Mouse (Mus musculus): Measurements from ENCODE around the gene Zfp382. TPM values are rescaled to one million over a fixed set of nuclear protein-coding genes. Genes with fewer than 3 reads are reported as not detected.
"Not testable (repeated sequence)": the region's sequence is repeated elsewhere in the genome, so short reads cannot be mapped to it uniquely, and the experiment has no call there.

Gene Zfp382
- total and polyA plus RNA-seq, 2 experiments from 2014 or later, result 2.6 to 3.8 TPM

DNA sequence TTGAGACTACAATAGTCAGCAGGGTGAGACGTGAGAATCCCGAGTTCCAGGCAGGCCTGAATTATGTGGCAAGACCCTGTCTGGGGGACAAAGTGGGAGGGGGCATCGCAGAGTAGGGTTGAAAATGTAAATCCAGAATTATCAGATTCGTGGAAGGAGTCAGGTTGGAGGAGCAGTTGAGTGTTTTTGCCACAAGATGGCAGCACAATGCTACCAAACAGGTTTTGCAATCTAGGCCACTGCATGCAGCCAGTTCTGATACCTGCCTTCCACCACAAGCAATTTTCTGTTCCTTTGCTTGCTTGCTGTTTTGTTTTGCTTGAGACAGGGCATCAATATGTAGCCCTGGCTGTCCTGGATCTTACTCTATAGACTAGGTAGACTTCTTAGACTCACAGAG lies 59.6 kb downstream of the Zfp382 start:
- H3K9me3 ChIP-seq (replicated peaks; ENCODE audit: control insufficient read depth, low read length), result no peaks in the 10 kb centered on the region
- TF ChIP-seq EP300 (IDR thresholded peaks at IDR 0.05; ENCODE audit: low read depth) (no peak), CTCF (IDR thresholded peaks at IDR 0.05; ENCODE audit: low read depth) (peak; percentile 85)
- 0 out of 2 replicates have a peak, but pooled peaks cover 6% of the 10 kb centered on the region for H3K4me1 ChIP-seq (ENCODE audit: control insufficient read depth, insufficient read depth)
- WGBS, result 2% methylated on average over 4 of the region's 4 CpGs
- H3K4me2 ChIP-seq (ENCODE audit: low read depth, low read length), result no peak overlapping the region
- no peak overlapping the region for H3K9ac ChIP-seq (replicated peaks; ENCODE audit: low read depth, low read length)
- no peak overlapping the region for H3K27ac ChIP-seq (ENCODE audit: low read depth)
- ATAC-seq (ENCODE audit: insufficient read depth, low read depth) (no peak), DNase-seq (ENCODE audit: low spot score) (peak; percentile 67)
- H3K4me3 ChIP-seq (ENCODE audit: low read depth, low read length), result no peak overlapping the region
- peaks cover 26% of the 10 kb centered on the region for H3K36me3 ChIP-seq (replicated peaks; ENCODE audit: control insufficient read depth, insufficient read depth, low read length)
- H3K27me3 ChIP-seq (ENCODE audit: control insufficient read depth, insufficient read depth, low read length), result no peaks in the 10 kb centered on the region

DNA sequence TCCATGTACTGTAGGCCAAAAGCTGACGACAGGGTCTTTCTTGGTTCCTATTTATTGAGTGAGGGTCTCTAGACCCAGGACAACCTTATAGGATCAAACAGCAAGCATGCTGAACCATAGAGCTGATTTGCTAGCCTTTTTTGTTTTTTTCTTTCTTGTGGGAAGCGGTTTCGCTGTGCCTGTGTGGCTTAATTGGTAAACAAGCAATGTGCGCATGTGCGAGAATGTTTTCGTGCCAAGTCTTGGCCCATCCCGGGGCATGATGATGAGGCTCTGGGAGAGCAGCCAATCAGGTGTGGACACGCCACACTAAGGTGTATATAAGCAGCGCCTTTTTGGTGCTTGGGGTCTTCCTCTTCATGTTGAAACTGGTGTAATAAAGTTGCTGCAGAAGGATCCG lies 60.2 kb downstream of the Zfp382 start:
- not testable (repeated sequence) for H3K9me3 ChIP-seq (replicated peaks; ENCODE audit: control insufficient read depth, low read length); DNase-seq (ENCODE audit: low spot score); H3K27ac ChIP-seq (ENCODE audit: low read depth); H3K4me2 ChIP-seq (ENCODE audit: low read depth, low read length); H3K9ac ChIP-seq (replicated peaks; ENCODE audit: low read depth, low read length); ATAC-seq (ENCODE audit: insufficient read depth, low read depth); H3K27me3 ChIP-seq (ENCODE audit: control insufficient read depth, insufficient read depth, low read length); H3K4me3 ChIP-seq (ENCODE audit: low read depth, low read length); H3K4me1 ChIP-seq (ENCODE audit: control insufficient read depth, insufficient read depth)
- peaks cover 26% of the 10 kb centered on the region for H3K36me3 ChIP-seq (replicated peaks; ENCODE audit: control insufficient read depth, insufficient read depth, low read length)
- 90% methylated on average over 10 of the region's 10 CpGs for WGBS

DNA sequence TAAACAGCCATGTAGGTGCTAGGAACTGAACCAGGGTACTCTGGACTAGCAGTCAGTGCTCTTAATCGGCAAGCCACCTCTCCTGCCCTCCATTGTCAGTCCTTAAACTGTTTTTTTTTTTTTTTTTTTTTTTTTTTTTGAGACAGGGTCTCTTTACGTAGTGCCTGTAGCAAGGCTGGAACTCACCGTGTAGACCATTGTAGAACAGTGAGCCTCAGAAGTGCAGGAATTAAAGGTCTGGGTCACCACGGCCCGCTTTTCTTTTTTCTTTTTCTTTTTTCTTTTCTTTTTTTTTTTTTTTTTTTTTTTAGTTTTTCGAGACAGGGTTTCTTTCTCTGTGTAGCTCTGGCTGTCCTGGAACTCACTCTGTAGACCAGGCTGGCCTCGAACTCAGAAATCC lies 61.4 kb downstream of the Zfp382 start:
- Histone ChIP-seq H3K36me3 (replicated peaks; ENCODE audit: control insufficient read depth, insufficient read depth, low read length) (peaks cover 29% of the 10 kb centered on the region), H3K4me2 (ENCODE audit: low read depth, low read length) (peak overlapping the region; percentile 76)
- not testable (repeated sequence) for H3K27ac ChIP-seq (ENCODE audit: low read depth); H3K9ac ChIP-seq (replicated peaks; ENCODE audit: low read depth, low read length); H3K9me3 ChIP-seq (replicated peaks; ENCODE audit: control insufficient read depth, low read length); H3K27me3 ChIP-seq (ENCODE audit: control insufficient read depth, insufficient read depth, low read length); ATAC-seq (ENCODE audit: insufficient read depth, low read depth); H3K4me3 ChIP-seq (ENCODE audit: low read depth, low read length); H3K4me1 ChIP-seq (ENCODE audit: control insufficient read depth, insufficient read depth); DNase-seq (ENCODE audit: low spot score)
- 56% methylated on average over 7 of the region's 7 CpGs for WGBS

DNA sequence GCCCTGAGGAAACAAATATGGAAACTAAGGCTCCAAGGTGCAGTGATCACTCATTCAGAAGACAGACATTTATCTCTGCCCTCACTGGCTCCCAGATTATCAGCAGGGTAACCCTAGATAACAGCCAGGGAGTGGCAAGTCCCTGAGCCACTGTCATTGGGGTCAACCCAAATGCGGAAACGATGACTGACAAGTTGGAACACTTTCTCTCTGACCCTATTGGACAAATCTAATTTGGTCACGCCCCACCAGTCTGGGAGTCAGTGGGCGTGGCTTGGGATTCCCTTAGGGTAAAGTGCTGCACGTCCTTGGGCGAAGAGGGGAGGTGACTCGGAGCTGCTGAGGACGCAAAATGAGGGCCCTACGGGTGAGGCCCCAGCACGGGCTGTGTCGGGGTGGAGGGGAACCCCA lies 62.1 kb downstream of the Zfp382 start, which contains the start of gene Cox7a1:
Gene Cox7a1, plus strand, starts transcription at position 266 of the 411 bp plus-strand sequence.
- Histone ChIP-seq H3K4me2 (ENCODE audit: low read depth, low read length) (peak within 1 kb of the TSS; percentile 76), H3K4me3 (ENCODE audit: low read depth, low read length) (peak within 1 kb of the TSS; percentile 62), H3K9me3 (replicated peaks; ENCODE audit: control insufficient read depth, low read length) (no peaks in the 10 kb centered on the region), H3K9ac (replicated peaks; ENCODE audit: low read depth, low read length) (peak within 1 kb of the TSS; percentile 69), H3K27ac (ENCODE audit: low read depth) (peak within 1 kb of the TSS; percentile 73), H3K36me3 (replicated peaks; ENCODE audit: control insufficient read depth, insufficient read depth, low read length) (peaks cover 29% of the 10 kb centered on the region), H3K4me1 (ENCODE audit: control insufficient read depth, insufficient read depth) (0 out of 2 replicates have a peak, but pooled peaks cover 6% of the 10 kb centered on the region), H3K27me3 (ENCODE audit: control insufficient read depth, insufficient read depth, low read length) (no peaks in the 10 kb centered on the region)
- DNase-seq (ENCODE audit: low spot score), result peak; percentile 95
- TF ChIP-seq EP300 (IDR thresholded peaks at IDR 0.05; ENCODE audit: low read depth), result no peak
- no peak for TF ChIP-seq CTCF (IDR thresholded peaks at IDR 0.05; ENCODE audit: low read depth)
- WGBS, result 2% methylated on average over 11 of the region's 11 CpGs
- peak; percentile 93 for ATAC-seq (ENCODE audit: insufficient read depth, low read depth)

Small RNA genes lying within 50 kb of the gene (microRNA-seq; reads per million reads assigned to microRNA genes)
- gene Gm23368, result not detected

Other genes starting within 250 kb of the Zfp382 start
- 7.5 and 12.8 TPM in 2 replicates for gene Zfp27, start 215.4 kb upstream of the Zfp382 start, total RNA-seq (2014; rRNA removed; ENCODE audit: low replicate concordance)
- gene Zfp27, start 215.4 kb upstream of the Zfp382 start, polyA plus RNA-seq (2015; fragmentation: Nextera tagmentation; extraction: Ambion mirVana), result 6.5 and 7.7 TPM in 2 replicates
- gene Zfp383, start 213.7 kb upstream of the Zfp382 start, total RNA-seq (2014; rRNA removed; ENCODE audit: low replicate concordance), result 2.5 and 5.3 TPM in 2 replicates
- 2.5 and 3.0 TPM in 2 replicates for gene Zfp383, start 213.7 kb upstream of the Zfp382 start, polyA plus RNA-seq (2015; fragmentation: Nextera tagmentation; extraction: Ambion mirVana)
- gene Zfp74, start 167.9 kb upstream of the Zfp382 start, total RNA-seq (2014; rRNA removed; ENCODE audit: low replicate concordance), result 2.0 and 3.2 TPM in 2 replicates
- 5.4 and 5.5 TPM in 2 replicates for gene Zfp74, start 167.9 kb upstream of the Zfp382 start, polyA plus RNA-seq (2015; fragmentation: Nextera tagmentation; extraction: Ambion mirVana)
- gene Zfp568, start 138.0 kb upstream of the Zfp382 start, total RNA-seq (2014; rRNA removed; ENCODE audit: low replicate concordance), result 38.3 and 39.3 TPM in 2 replicates
- gene Zfp568, start 138.0 kb upstream of the Zfp382 start, polyA plus RNA-seq (2015; fragmentation: Nextera tagmentation; extraction: Ambion mirVana), result 9.5 and 13.6 TPM in 2 replicates
- gene Zfp14, start 70.6 kb upstream of the Zfp382 start, total RNA-seq (2014; rRNA removed; ENCODE audit: low replicate concordance), result 5.7 and 6.0 TPM in 2 replicates
- gene Zfp14, start 70.6 kb upstream of the Zfp382 start, polyA plus RNA-seq (2015; fragmentation: Nextera tagmentation; extraction: Ambion mirVana), result 2.2 and 2.6 TPM in 2 replicates
- 0.08 and 0.54 TPM in 2 replicates for gene Zfp82, start 49.0 kb upstream of the Zfp382 start, total RNA-seq (2014; rRNA removed; ENCODE audit: low replicate concordance)
- 1.9 and 2.4 TPM in 2 replicates for gene Zfp82, start 49.0 kb upstream of the Zfp382 start, polyA plus RNA-seq (2015; fragmentation: Nextera tagmentation; extraction: Ambion mirVana)
- not detected in 2 replicates for gene Gm26920, start 31.5 kb upstream of the Zfp382 start, total RNA-seq (2014; rRNA removed; ENCODE audit: low replicate concordance)
- gene Gm26920, start 31.5 kb upstream of the Zfp382 start, polyA plus RNA-seq (2015; fragmentation: Nextera tagmentation; extraction: Ambion mirVana), result 0.18 TPM in 1 of 2 replicates, not detected in the other
- not detected in 2 replicates for gene Zfp566, start 31.4 kb upstream of the Zfp382 start, total RNA-seq (2014; rRNA removed; ENCODE audit: low replicate concordance)
- 4.1 and 4.6 TPM in 2 replicates for gene Zfp566, start 31.4 kb upstream of the Zfp382 start, polyA plus RNA-seq (2015; fragmentation: Nextera tagmentation; extraction: Ambion mirVana)
- 33.1 and 54.8 TPM in 2 replicates for gene Zfp260, start 27.2 kb upstream of the Zfp382 start, total RNA-seq (2014; rRNA removed; ENCODE audit: low replicate concordance)
- gene Zfp260, start 27.2 kb upstream of the Zfp382 start, polyA plus RNA-seq (2015; fragmentation: Nextera tagmentation; extraction: Ambion mirVana), result 54.6 and 57.9 TPM in 2 replicates
- gene Zfp146, start 47.8 kb downstream of the Zfp382 start, total RNA-seq (2014; rRNA removed; ENCODE audit: low replicate concordance), result 18.6 and 29.7 TPM in 2 replicates
- gene Zfp146, start 47.8 kb downstream of the Zfp382 start, polyA plus RNA-seq (2015; fragmentation: Nextera tagmentation; extraction: Ambion mirVana), result 4.4 and 5.7 TPM in 2 replicates
- gene Cox7a1, start 62.2 kb downstream of the Zfp382 start, total RNA-seq (2014; rRNA removed; ENCODE audit: low replicate concordance), result 516 and 816 TPM in 2 replicates
- gene Cox7a1, start 62.2 kb downstream of the Zfp382 start, polyA plus RNA-seq (2015; fragmentation: Nextera tagmentation; extraction: Ambion mirVana), result 1,339 and 1,426 TPM in 2 replicates
- gene Capns1, start 76.9 kb downstream of the Zfp382 start, total RNA-seq (2014; rRNA removed; ENCODE audit: low replicate concordance), result 356 and 427 TPM in 2 replicates
- 84.4 and 88.5 TPM in 2 replicates for gene Capns1, start 76.9 kb downstream of the Zfp382 start, polyA plus RNA-seq (2015; fragmentation: Nextera tagmentation; extraction: Ambion mirVana)
- 105 and 799 TPM in 2 replicates for gene Polr2i, start 110.0 kb downstream of the Zfp382 start, total RNA-seq (2014; rRNA removed; ENCODE audit: low replicate concordance)
- gene Polr2i, start 110.0 kb downstream of the Zfp382 start, polyA plus RNA-seq (2015; fragmentation: Nextera tagmentation; extraction: Ambion mirVana), result 109 and 112 TPM in 2 replicates
- 40.0 and 80.7 TPM in 2 replicates for gene Tbcb, start 110.3 kb downstream of the Zfp382 start, total RNA-seq (2014; rRNA removed; ENCODE audit: low replicate concordance)
- 131 and 137 TPM in 2 replicates for gene Tbcb, start 110.3 kb downstream of the Zfp382 start, polyA plus RNA-seq (2015; fragmentation: Nextera tagmentation; extraction: Ambion mirVana)
- gene Ovol3, start 113.8 kb downstream of the Zfp382 start, total RNA-seq (2014; rRNA removed; ENCODE audit: low replicate concordance), result not detected in 2 replicates
- not detected in 2 replicates for gene Ovol3, start 113.8 kb downstream of the Zfp382 start, polyA plus RNA-seq (2015; fragmentation: Nextera tagmentation; extraction: Ambion mirVana)
- gene Thap8, start 158.2 kb downstream of the Zfp382 start, total RNA-seq (2014; rRNA removed; ENCODE audit: low replicate concordance), result not detected in 2 replicates
- gene Thap8, start 158.2 kb downstream of the Zfp382 start, polyA plus RNA-seq (2015; fragmentation: Nextera tagmentation; extraction: Ambion mirVana), result 0.33 and 0.41 TPM in 2 replicates
- gene Wdr62, start 158.5 kb downstream of the Zfp382 start, total RNA-seq (2014; rRNA removed; ENCODE audit: low replicate concordance), result 3.4 and 5.2 TPM in 2 replicates
- gene Wdr62, start 158.5 kb downstream of the Zfp382 start, polyA plus RNA-seq (2015; fragmentation: Nextera tagmentation; extraction: Ambion mirVana), result 2.6 and 3.2 TPM in 2 replicates
- 4.3 and 22.4 TPM in 2 replicates for gene Clip3, start 169.8 kb downstream of the Zfp382 start, total RNA-seq (2014; rRNA removed; ENCODE audit: low replicate concordance)
- 3.1 and 3.5 TPM in 2 replicates for gene Clip3, start 169.8 kb downstream of the Zfp382 start, polyA plus RNA-seq (2015; fragmentation: Nextera tagmentation; extraction: Ambion mirVana)
- gene Alkbh6, start 186.8 kb downstream of the Zfp382 start, total RNA-seq (2014; rRNA removed; ENCODE audit: low replicate concordance), result 40.0 and 57.2 TPM in 2 replicates
- 63.5 and 71.2 TPM in 2 replicates for gene Alkbh6, start 186.8 kb downstream of the Zfp382 start, polyA plus RNA-seq (2015; fragmentation: Nextera tagmentation; extraction: Ambion mirVana)
- gene Syne4, start 192.9 kb downstream of the Zfp382 start, total RNA-seq (2014; rRNA removed; ENCODE audit: low replicate concordance), result 0.34 and 1.1 TPM in 2 replicates
- 1.6 TPM in 2 replicates for gene Syne4, start 192.9 kb downstream of the Zfp382 start, polyA plus RNA-seq (2015; fragmentation: Nextera tagmentation; extraction: Ambion mirVana)
- 0.46 and 0.77 TPM in 2 replicates for gene E130208F15Rik, start 199.8 kb downstream of the Zfp382 start, total RNA-seq (2014; rRNA removed; ENCODE audit: low replicate concordance)
- 2.6 and 3.1 TPM in 2 replicates for gene E130208F15Rik, start 199.8 kb downstream of the Zfp382 start, polyA plus RNA-seq (2015; fragmentation: Nextera tagmentation; extraction: Ambion mirVana)
- 15.8 and 16.5 TPM in 2 replicates for gene Sdhaf1, start 202.0 kb downstream of the Zfp382 start, total RNA-seq (2014; rRNA removed; ENCODE audit: low replicate concordance)
- 23.2 and 23.3 TPM in 2 replicates for gene Sdhaf1, start 202.0 kb downstream of the Zfp382 start, polyA plus RNA-seq (2015; fragmentation: Nextera tagmentation; extraction: Ambion mirVana)
- 3.6 and 5.4 TPM in 2 replicates for gene Lrfn3, start 240.8 kb downstream of the Zfp382 start, total RNA-seq (2014; rRNA removed; ENCODE audit: low replicate concordance)
- gene Lrfn3, start 240.8 kb downstream of the Zfp382 start, polyA plus RNA-seq (2015; fragmentation: Nextera tagmentation; extraction: Ambion mirVana), result 0.40 and 0.69 TPM in 2 replicates